Mouse (Mus musculus) MN1 (cell line): Measurements from ENCODE around the gene Neto2.

Experiments used
- DNase-seq: peaks from one replicate; pipeline ENCODE4 v3.0.0-alpha.2; 2016; ENCODE audit warnings: low spot score

The Neto2 gene

GRCm38 (mm10) chr8:85602737-85603136 lies 98.0 kb downstream of the Neto2 start:
- DNase-seq: no peak

GRCm38 (mm10) chr8:85601741-85602140 lies 99.0 kb downstream of the Neto2 start:
- DNase-seq: no peak

- no peak for DNase-seq
Measured at GRCm38 (mm10) chr8:85597413-85598191, 103.1 kb downstream of the Neto2 start.

GRCm38 (mm10) chr8:85595391-85595790 lies 105.3 kb downstream of the Neto2 start:
- DNase-seq: no peak

- DNase-seq: no peak
Measured at GRCm38 (mm10) chr8:85594983-85595382, 105.7 kb downstream of the Neto2 start.

GRCm38 (mm10) chr8:85593324-85593723 lies 107.4 kb downstream of the Neto2 start:
- no peak for DNase-seq

GRCm38 (mm10) chr8:85591532-85591931 lies 109.2 kb downstream of the Neto2 start:
- no peak for DNase-seq

- no peak for DNase-seq
Measured at GRCm38 (mm10) chr8:85590258-85590657, 110.5 kb downstream of the Neto2 start.

- DNase-seq: no peak
Measured at GRCm38 (mm10) chr8:85588596-85588995, 112.1 kb downstream of the Neto2 start.
